Mouse (Mus musculus) stomach, postnatal 0 days (tissue): ENCODE measurements around the gene Catsperz.

ENCODE experiments used
- CTCF ChIP-seq: IDR thresholded peaks from 2 replicates; pipeline ENCODE4 v1.5.1; 2016; ENCODE audit warnings: antibody characterized with exemption, low read depth, mild to moderate bottlenecking, moderate library complexity
- EP300 ChIP-seq: optimal IDR thresholded peaks from 2 replicates; pipeline ENCODE3; 2016; ENCODE audit warnings: antibody characterized with exemption

- no peak for TF ChIP-seq CTCF
- TF ChIP-seq EP300, result no peak
These were observed 17.6 kb upstream of the Catsperz start for GRCm38 (mm10) chr19:6942764-6943163.
